In the genomic region with DNA sequence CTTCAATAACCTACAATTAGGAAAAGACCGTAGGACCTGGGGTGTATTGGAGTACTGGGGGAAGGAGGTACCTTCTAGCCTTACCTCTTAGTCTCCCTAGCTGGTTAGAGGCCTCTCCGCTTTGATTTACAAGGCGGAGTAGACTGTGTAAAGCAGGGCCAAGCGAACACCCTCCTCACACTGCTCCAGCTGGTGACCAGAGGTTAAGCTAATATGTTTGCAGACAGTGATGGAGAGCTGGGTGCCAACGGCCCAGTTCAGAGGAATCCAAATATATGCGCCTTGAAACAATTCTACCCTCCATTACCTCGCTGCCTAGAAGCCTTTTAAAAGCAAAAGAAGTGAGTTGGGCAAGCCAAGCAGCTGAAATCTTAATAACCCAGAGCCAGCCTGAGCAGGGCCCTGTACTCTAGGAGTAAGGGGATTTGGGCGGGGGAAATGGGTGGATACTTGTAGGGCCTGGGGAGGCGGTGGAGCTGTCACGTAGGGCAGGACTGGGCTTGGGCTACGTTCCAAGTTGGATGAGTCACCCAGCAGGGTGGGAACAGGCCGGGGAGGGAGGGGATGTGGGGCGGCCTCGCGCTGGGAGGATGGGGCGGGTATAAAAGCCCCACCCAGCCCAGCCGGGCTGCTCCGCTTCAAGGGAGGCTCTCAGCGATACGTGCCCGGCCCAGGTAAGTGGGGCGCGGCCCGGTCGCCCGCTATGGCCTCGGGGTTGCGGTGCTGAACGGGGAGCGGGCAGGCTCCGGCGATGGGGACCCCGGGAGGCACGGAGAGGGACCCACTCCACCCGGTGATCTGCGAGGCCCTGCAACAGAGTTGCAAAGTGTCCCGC, we compare ENCODE assay signal across 8 mouse cellular contexts. TPM values are rescaled to one million over a fixed set of nuclear protein-coding genes. Genes with fewer than 3 reads are reported as not detected.
DNase-seq lines count a peak whose midpoint lies in the region; TF ChIP-seq lines count a peak whose summit lies in the region.

A gene (plus strand): TSS at position 555 of the 835 bp plus-strand sequence.

- no peak for TF ChIP-seq CTCF in liver, adult 2 months (IDR thresholded peaks at IDR 0.05; ENCODE audit: low read depth, low read length)

- H3K9me3 ChIP-seq in embryonic facial prominence, embryonic 10.5 days: no peaks in the 10 kb centered on the region

- peaks cover 63% of the 10 kb centered on the region for H3K4me1 ChIP-seq in embryonic facial prominence, embryonic 10.5 days
- H3K4me1 ChIP-seq in liver, adult 2 months (ENCODE audit: control insufficient read depth, insufficient read depth, low read length): peaks cover 5% of the 10 kb centered on the region; the same call in 1 of the 2 replicates

- 12% methylated on average over 37 of the region's 37 CpGs for WGBS in embryonic facial prominence, embryonic 10.5 days
- 6% methylated on average over 37 of the region's 37 CpGs for WGBS in liver, adult 2 months

- H3K27me3 ChIP-seq in embryonic facial prominence, embryonic 10.5 days (replicated peaks; ENCODE audit: low read depth, poor library complexity, severe bottlenecking): peaks cover 46% of the 10 kb centered on the region
- no peaks in the 10 kb centered on the region for H3K27me3 ChIP-seq in liver, adult 2 months (ENCODE audit: control insufficient read depth, insufficient read depth, low read length)
- H3K27me3 ChIP-seq in splenic B cell, adult 2 months (ENCODE audit: control insufficient read depth, insufficient read depth, low read length, poor library complexity, severe bottlenecking): no peaks in the 10 kb centered on the region

- H3K27ac ChIP-seq in embryonic facial prominence, embryonic 10.5 days (replicated peaks): peak within 1 kb of the TSS; percentile 86
- H3K27ac ChIP-seq in liver, adult 2 months (replicated peaks; ENCODE audit: insufficient read depth, low read depth, low read length): peak within 1 kb of the TSS; percentile 27

- peak; percentile 47 to 79 for DNase-seq in cerebellum, postnatal 25 days
- DNase-seq in cerebellum, adult 11 months: no peak
- DNase-seq in embryonic facial prominence, embryonic 10.5 days (ENCODE audit: low spot score): peak; percentile 75
- peak; percentile 93 to 97 for DNase-seq in heart, adult 18-20 months
- DNase-seq in kidney, adult 18-20 months: peak; percentile 81
- DNase-seq in liver, adult 2 months (ENCODE audit: extremely low read depth, low read depth, low spot score): peak; percentile 69
- peak; percentile 72 to 76 for DNase-seq in monocyte, adult 2 months (ENCODE audit: low read depth in 1 of 2, low spot score in 2 of 2)
- DNase-seq in splenic B cell, adult 2 months (ENCODE audit: low read depth, low spot score): peak; percentile 15

- TF ChIP-seq POLR2A in liver, adult 2 months (IDR thresholded peaks at IDR 0.05; ENCODE audit: extremely low read depth, insufficient read depth, low read length): no peak

- no peaks in the 10 kb centered on the region for H3K79me2 ChIP-seq in liver, adult 2 months (ENCODE audit: control insufficient read depth, insufficient read depth, low read length)

- no peaks in the 10 kb centered on the region for H3K36me3 ChIP-seq in embryonic facial prominence, embryonic 10.5 days (replicated peaks)
- H3K36me3 ChIP-seq in liver, adult 2 months (ENCODE audit: control insufficient read depth, insufficient read depth, low read length): no peaks in the 10 kb centered on the region
- no peaks in the 10 kb centered on the region for H3K36me3 ChIP-seq in splenic B cell, adult 2 months (ENCODE audit: control insufficient read depth, insufficient read depth, low read length, poor library complexity, severe bottlenecking)

- H3K4me3 ChIP-seq in embryonic facial prominence, embryonic 10.5 days: peak within 1 kb of the TSS; percentile 64
- H3K4me3 ChIP-seq in liver, adult 2 months (ENCODE audit: insufficient read depth, low read depth, low read length): peak within 1 kb of the TSS; percentile 67

- peak within 1 kb of the TSS; percentile 68 for H3K9ac ChIP-seq in liver, adult 2 months (ENCODE audit: low read depth, low read length)

RNA-seq across cellular contexts. Expression of the gene that starts here (rescaled TPM):
- 112 and 145 TPM in 2 replicates for polyA plus RNA-seq in embryonic facial prominence, embryonic 10.5 days (2016; fragmentation: Nextera tagmentation; extraction: Ambion mirVana)
- total RNA-seq in heart, adult 18-20 months (2021): 10 to 100 TPM; 74.1 to 74.4 TPM
- total RNA-seq in liver, adult 2 months (2014; rRNA removed): 14.0 and 16.1 TPM in 2 replicates
- polyA plus RNA-seq in liver, adult 2 months (2012; rRNA removed): 13.0 and 13.5 TPM in 2 replicates
